Mouse (Mus musculus) hindlimb bud, embryonic 11.5 days (tissue): ENCODE results near the gene Tspear.
"Not testable (repeated sequence)": the region's sequence is repeated elsewhere in the genome, so short reads cannot be mapped to it uniquely, and the experiment has no call there.

ENCODE experiments used
- DNase-seq: peaks from one replicate; pipeline ENCODE4 v3.0.0-alpha.2; 2012; ENCODE audit warnings: low read depth, low spot score; ENCODE audit errors: extremely low spot score

Gene Tspear

GRCm38 (mm10) chr10:77783396-77783795 is 97.0 kb downstream of the Tspear start:
- not testable (repeated sequence) for DNase-seq

GRCm38 (mm10) chr10:77787876-77788275 is 101.5 kb downstream of the Tspear start, which contains the start of gene Gm7137:
TSS of gene Gm7137 (minus strand) at chr10:77788200.
- DNase-seq, result not testable (repeated sequence)

- no peak for DNase-seq
Observed at GRCm38 (mm10) chr10:77788621-77789020, 102.3 kb downstream of the Tspear start.

GRCm38 (mm10) chr10:77794976-77795375 is 108.6 kb downstream of the Tspear start, which contains the start of gene Gm9639:
TSS of gene Gm9639 (minus strand) at chr10:77795076.
- DNase-seq, result no peak

- DNase-seq, result no peak
Observed at GRCm38 (mm10) chr10:77797677-77798076, 111.3 kb downstream of the Tspear start.

GRCm38 (mm10) chr10:77798164-77798920 is 112.0 kb downstream of the Tspear start:
- DNase-seq, result not testable (repeated sequence)

- no peak for DNase-seq
Observed at GRCm38 (mm10) chr10:77798921-77799508, 112.6 kb downstream of the Tspear start, which contains the start of gene Gm19668. TSS of gene Gm19668 (minus strand) at chr10:77799133.

- no peak for DNase-seq
Observed at GRCm38 (mm10) chr10:77804095-77804494, 117.7 kb downstream of the Tspear start.

- no peak for DNase-seq
Observed at GRCm38 (mm10) chr10:77811743-77812142, 125.4 kb downstream of the Tspear start, which contains the start of gene Gm9507. TSS of gene Gm9507 (minus strand) at chr10:77811843.

- DNase-seq, result no peak
Observed at GRCm38 (mm10) chr10:77814382-77814781, 128.0 kb downstream of the Tspear start, which contains the start of gene Gm2696. TSS of gene Gm2696 (plus strand) at chr10:77814682.

- DNase-seq, result no peak
Observed at GRCm38 (mm10) chr10:77815514-77815913, 129.1 kb downstream of the Tspear start.

- no peak for DNase-seq
Observed at GRCm38 (mm10) chr10:77818523-77818922, 132.2 kb downstream of the Tspear start.

- no peak for DNase-seq
Observed at GRCm38 (mm10) chr10:77819203-77819602, 132.8 kb downstream of the Tspear start.

GRCm38 (mm10) chr10:77826951-77827350 is 140.6 kb downstream of the Tspear start, which contains the start of gene Krtap10-4:
TSS of gene Krtap10-4 (minus strand) at chr10:77827095.
- no peak for DNase-seq

- no peak for DNase-seq
Observed at GRCm38 (mm10) chr10:77835647-77836046, 149.3 kb downstream of the Tspear start, which contains the start of gene Krtap10-10. TSS of gene Krtap10-10 (plus strand) at chr10:77835947.

GRCm38 (mm10) chr10:77839006-77839405 is 152.6 kb downstream of the Tspear start:
- DNase-seq, result no peak

GRCm38 (mm10) chr10:77846503-77846902 is 160.1 kb downstream of the Tspear start, which contains the start of gene Gm36176:
TSS of gene Gm36176 (plus strand) at chr10:77846803.
- no peak for DNase-seq

GRCm38 (mm10) chr10:77846961-77847360 is 160.6 kb downstream of the Tspear start:
- DNase-seq, result no peak

GRCm38 (mm10) chr10:77847538-77847937 is 161.2 kb downstream of the Tspear start:
- no peak for DNase-seq

- no peak for DNase-seq
Observed at GRCm38 (mm10) chr10:77852559-77852958, 166.2 kb downstream of the Tspear start, which contains the start of gene Gm10318. TSS of gene Gm10318 (plus strand) at chr10:77852859.

- DNase-seq, result no peak
Observed at GRCm38 (mm10) chr10:77861675-77862074, 175.3 kb downstream of the Tspear start, which contains the start of gene Gm3285. TSS of gene Gm3285 (plus strand) at chr10:77861975.
